Mouse (Mus musculus): ENCODE measurements at regions not wholly inside any gene's neighbourhood (a gene's known extent, or its start where the extent isn't known, plus 50 kb on each side); places are given as distances from the start of the nearest gene placed in this dataset.

- no peak for TF ChIP-seq CTCF (IDR thresholded peaks at IDR 0.05; ENCODE audit: low read depth)
- no peak for TF ChIP-seq EP300 (IDR thresholded peaks at IDR 0.05; ENCODE audit: low read depth)
Observed at GRCm38 (mm10) chr17:68916531-68916930, 90.1 kb downstream of the Tmem200c start.

Measured in liver, postnatal 0 days (tissue).